Mouse (Mus musculus): ENCODE results near the gene Nek9.

Gene Nek9

GRCm38 (mm10) chr12:85348338-85348737 is 9.2 kb upstream of the Nek9 start:
- in situ Hi-C loops (cut with MboI, MseI) = no loop called here

GRCm38 (mm10) chr12:85347196-85347595 is 8.0 kb upstream of the Nek9 start:
- in situ Hi-C loops (cut with MboI, MseI) = no loop called here

GRCm38 (mm10) chr12:85346374-85346773 is 7.2 kb upstream of the Nek9 start:
- in situ Hi-C loops (cut with MboI, MseI) = no loop called here

GRCm38 (mm10) chr12:85345559-85345958 is 6.4 kb upstream of the Nek9 start:
- in situ Hi-C loops (cut with MboI, MseI) = no loop called here

- in situ Hi-C loops (cut with MboI, MseI) = loop anchor here (5.0 kb wide), 2 partner anchors 33 to 148 kb away; no protein-coding TSS in a partner anchor
These were observed 5.1 kb upstream of the Nek9 start for GRCm38 (mm10) chr12:85344252-85344651.

- in situ Hi-C loops (cut with MboI, MseI) = loop anchor here (5.0 kb wide), 2 partner anchors 35 to 150 kb away; no protein-coding TSS in a partner anchor
These were observed 3.1 kb upstream of the Nek9 start for GRCm38 (mm10) chr12:85342310-85342709.

GRCm38 (mm10) chr12:85341131-85341530 is 2.0 kb upstream of the Nek9 start:
- in situ Hi-C loops (cut with MboI, MseI) = loop anchor here (5.0 kb wide), 2 partner anchors 36 to 151 kb away; no protein-coding TSS in a partner anchor

- in situ Hi-C loops (cut with MboI, MseI) = loop anchor here (5.0 kb wide), 2 partner anchors 37 to 152 kb away; no protein-coding TSS in a partner anchor
These were observed 785 bp upstream of the Nek9 start for GRCm38 (mm10) chr12:85339947-85340346.

- in situ Hi-C loops (cut with MboI, MseI) = no loop called here
These were observed 347 bp downstream of the Nek9 start for GRCm38 (mm10) chr12:85338815-85339214.

GRCm38 (mm10) chr12:85337567-85338311 is 1.4 kb downstream of the Nek9 start:
- in situ Hi-C loops (cut with MboI, MseI) = no loop called here

- in situ Hi-C loops (cut with MboI, MseI) = no loop called here
These were observed 9.0 kb downstream of the Nek9 start for GRCm38 (mm10) chr12:85330153-85330552.

GRCm38 (mm10) chr12:85308651-85309050 is 30.5 kb downstream of the Nek9 start:
- in situ Hi-C loops (cut with MboI, MseI) = no loop called here

GRCm38 (mm10) chr12:85305247-85305892 is 33.8 kb downstream of the Nek9 start:
- in situ Hi-C loops (cut with MboI, MseI) = no loop called here

- in situ Hi-C loops (cut with MboI, MseI) = no loop called here
These were observed 34.4 kb downstream of the Nek9 start for GRCm38 (mm10) chr12:85304725-85305124.

GRCm38 (mm10) chr12:85303256-85303655 is 35.9 kb downstream of the Nek9 start:
- in situ Hi-C loops (cut with MboI, MseI) = no loop called here

GRCm38 (mm10) chr12:85298835-85299180 is 40.4 kb downstream of the Nek9 start:
- in situ Hi-C loops (cut with MboI, MseI) = loop anchor here (25.0 kb wide), 1 partner anchor 137 kb away; the partner anchor contains the start of gene Rps6kl1

GRCm38 (mm10) chr12:85298127-85298834 is 40.9 kb downstream of the Nek9 start:
- in situ Hi-C loops (cut with MboI, MseI) = loop anchor here (25.0 kb wide), 1 partner anchor 136 kb away; the partner anchor contains the start of gene Rps6kl1

- in situ Hi-C loops (cut with MboI, MseI) = loop anchor here (25.0 kb wide), 1 partner anchor 135 kb away; the partner anchor contains the start of gene Rps6kl1
These were observed 41.7 kb downstream of the Nek9 start for GRCm38 (mm10) chr12:85297345-85297997.

- in situ Hi-C loops (cut with MboI, MseI) = loop anchor here (25.0 kb wide), 1 partner anchor 135 kb away; the partner anchor contains the start of gene Rps6kl1
These were observed 42.2 kb downstream of the Nek9 start for GRCm38 (mm10) chr12:85296915-85297314.

GRCm38 (mm10) chr12:85295506-85295905 is 43.7 kb downstream of the Nek9 start:
- in situ Hi-C loops (cut with MboI, MseI) = loop anchor here (25.0 kb wide), 1 partner anchor 133 kb away; the partner anchor contains the start of gene Rps6kl1

GRCm38 (mm10) chr12:85292906-85293305 is 46.3 kb downstream of the Nek9 start:
- in situ Hi-C loops (cut with MboI, MseI) = loop anchor here (25.0 kb wide), 1 partner anchor 131 kb away; the partner anchor contains the start of gene Rps6kl1
